Mouse (Mus musculus) limb, embryonic 14.5 days (tissue): Measurements from ENCODE around the gene Inpp5b. TPM values are rescaled to one million over a fixed set of nuclear protein-coding genes. Genes with fewer than 3 reads are reported as not detected.

Experiments used
- ATAC-seq: fragments of 200-750 bp; cut with Nextera tagmentation; 2 replicates; pipeline ENCODE4 v1.8.0; 2017; ENCODE audit warnings: low read depth, moderate number of reproducible peaks, moderate TSS enrichment; ENCODE audit not compliant: low FRiP score
- DNase-seq: peaks from one replicate; pipeline ENCODE4 v3.0.0-alpha.2; 2015; ENCODE audit warnings: low spot score
- H3K27ac ChIP-seq: fragments of 300-500 bp; sonication (generic); replicated peaks from 2 replicates; pipeline ENCODE4 v1.5.1; 2014; ENCODE audit warnings: low read depth, mild to moderate bottlenecking, low read length, moderate library complexity, mixed read lengths
- H3K27me3 ChIP-seq: fragments of 300-500 bp; sonication (generic); 2 replicates; pipeline ENCODE4 v1.6.1; 2014; ENCODE audit warnings: low read length, mixed read lengths; ENCODE audit not compliant: control insufficient read depth, insufficient read depth
- H3K36me3 ChIP-seq: fragments of 300-500 bp; sonication (generic); 2 replicates; pipeline ENCODE4 v1.6.1; 2014; ENCODE audit warnings: mild to moderate bottlenecking, low read length, moderate library complexity, mixed read lengths; ENCODE audit not compliant: control insufficient read depth, insufficient read depth
- H3K4me1 ChIP-seq: fragments of 300-500 bp; sonication (generic); 2 replicates; pipeline ENCODE4 v1.6.1; 2014; ENCODE audit warnings: antibody characterized with exemption, low read length, mixed read lengths; ENCODE audit not compliant: control insufficient read depth, insufficient read depth
- H3K4me2 ChIP-seq: fragments of 300-500 bp; sonication (generic); replicated peaks from 2 replicates; pipeline ENCODE4 v1.6.1; 2014; ENCODE audit warnings: low read depth, mild to moderate bottlenecking, low read length, moderate library complexity; ENCODE audit not compliant: severe bottlenecking
- H3K4me3 ChIP-seq: fragments of 300-500 bp; sonication (generic); replicated peaks from 2 replicates; pipeline ENCODE4 v1.5.1; 2014; ENCODE audit warnings: low read length
- H3K9ac ChIP-seq: fragments of 300-500 bp; sonication (generic); 2 replicates; pipeline ENCODE4 v1.6.1; 2014; ENCODE audit warnings: mild to moderate bottlenecking, low read depth, low read length, moderate library complexity; ENCODE audit not compliant: severe bottlenecking
- H3K9me3 ChIP-seq: fragments of 300-500 bp; sonication (generic); 2 replicates; pipeline ENCODE4 v1.6.1; 2016; ENCODE audit warnings: low read length; ENCODE audit not compliant: control insufficient read depth
- POLR2A ChIP-seq: fragments of 200-500 bp; IDR thresholded peaks from 2 replicates; pipeline ENCODE4 v1.8.0; 2012; ENCODE audit warnings: inconsistent platforms, mild to moderate bottlenecking, moderate library complexity, borderline replicate concordance; ENCODE audit not compliant: insufficient read depth, insufficient read length; ENCODE audit errors: extremely low read depth
- WGBS: fragments of 180-500 bp; shearing (Covaris S2); extraction: QIAGEN DNeasy Blood & Tissue Kit; methylation state at CpG from one replicate; pipeline ENCODE4 v1.1.7; 2014; 5-methylcytosine and 5-hydroxymethylcytosine counted together
- polyA plus RNA-seq, 2 experiments: library from polyadenylated mRNA; depleted of rRNA in 1 of 2; stranded (reverse) in 1 of 2; unstranded in 1 of 2; fragments of >200 nt; fragmentation: Nextera tagmentation in 1 of 2; extraction: Ambion mirVana in 1 of 2; gene quantifications; 2 replicates each; pipeline versions ENCODE4 v1.2.1 to v1.2.3; 2012 to 2014

Gene Inpp5b
- polyA plus RNA-seq (2012; rRNA removed) (44.3 and 47.9 TPM in 2 replicates), polyA plus RNA-seq (2014; fragmentation: Nextera tagmentation; extraction: Ambion mirVana) (26.2 and 28.3 TPM in 2 replicates)

GRCm38 (mm10) chr4:124741376-124742343 lies at the start of gene Inpp5b:
Gene Inpp5b, plus strand, starts transcription at chr4:124741850.
- Histone ChIP-seq H3K4me2 (peak within 1 kb of the TSS; percentile 58), H3K4me1 (peaks cover 4% of the 10 kb centered on the region; the same call in 1 of the 2 replicates), H3K36me3 (peaks cover 14% of the 10 kb centered on the region), H3K4me3 (peak within 1 kb of the TSS; percentile 55), H3K27me3 (no peaks in the 10 kb centered on the region), H3K27ac (0 out of 2 replicates have a peak within 1 kb of the TSS, but pooled peaks have one; percentile 0), H3K9me3 (no peaks in the 10 kb centered on the region), H3K9ac (peak within 1 kb of the TSS; percentile 67)
- DNase-seq, result peak; percentile 75
- TF ChIP-seq POLR2A, result 0 out of 2 replicates have a peak, but pooled peaks have one; percentile 11
- WGBS, result 17% methylated on average over 25 of the region's 25 CpGs
- peak; percentile 86 for ATAC-seq

- H3K36me3 ChIP-seq, result peaks cover 11% of the 10 kb centered on the region; the same call in 1 of the 2 replicates
- WGBS, result 62% methylated on average over 3 of the region's 3 CpGs
- H3K4me1 ChIP-seq, result peaks cover 10% of the 10 kb centered on the region; the same call in 1 of the 2 replicates
- H3K27me3 ChIP-seq, result no peaks in the 10 kb centered on the region
- H3K9me3 ChIP-seq, result no peaks in the 10 kb centered on the region
- ATAC-seq, result no peak
- peak overlapping the region; percentile 61 for H3K4me2 ChIP-seq
- no peak overlapping the region for H3K27ac ChIP-seq
- no peak for TF ChIP-seq POLR2A
- peak overlapping the region; percentile 77; the same call in 1 of the 2 replicates for H3K9ac ChIP-seq
- H3K4me3 ChIP-seq, result peak overlapping the region; percentile 69
- DNase-seq, result no peak
Measured at GRCm38 (mm10) chr4:124692416-124692861, 49.2 kb upstream of the Inpp5b start.

- peak within 1 kb of the TSS; percentile 77 for H3K9ac ChIP-seq
- H3K27me3 ChIP-seq, result no peaks in the 10 kb centered on the region
- peak; percentile 95 for ATAC-seq
- peak within 1 kb of the TSS; percentile 61 for H3K27ac ChIP-seq
- H3K9me3 ChIP-seq, result no peaks in the 10 kb centered on the region
- H3K4me3 ChIP-seq, result peak within 1 kb of the TSS; percentile 69
- H3K36me3 ChIP-seq, result peaks cover 9% of the 10 kb centered on the region; the same call in 1 of the 2 replicates
- H3K4me1 ChIP-seq, result peaks cover 10% of the 10 kb centered on the region; the same call in 1 of the 2 replicates
- 0 out of 2 replicates have a peak, but pooled peaks have one; percentile 50 for TF ChIP-seq POLR2A
- WGBS, result 1% methylated on average over 43 of the region's 43 CpGs
- H3K4me2 ChIP-seq, result peak within 1 kb of the TSS; percentile 61
- DNase-seq, result peak; percentile 95
Measured at GRCm38 (mm10) chr4:124693135-124693894, 48.3 kb upstream of the Inpp5b start, which contains the start of gene Utp11. Gene Utp11, minus strand, starts transcription at chr4:124693600.

GRCm38 (mm10) chr4:124694572-124694971 lies 47.1 kb upstream of the Inpp5b start:
- Histone ChIP-seq H3K9me3 (no peaks in the 10 kb centered on the region), H3K9ac (no peak overlapping the region), H3K27ac (no peak overlapping the region), H3K4me3 (no peak overlapping the region), H3K27me3 (no peaks in the 10 kb centered on the region), H3K36me3 (peaks cover 4% of the 10 kb centered on the region; the same call in 1 of the 2 replicates), H3K4me2 (no peak overlapping the region), H3K4me1 (peaks cover 13% of the 10 kb centered on the region)
- ATAC-seq (no peak), DNase-seq (no peak)
- 73% methylated on average over 2 of the region's 2 CpGs for WGBS
- no peak for TF ChIP-seq POLR2A
